Mouse (Mus musculus): ENCODE data around the gene Il13ra1.

The Il13ra1 gene

DNA sequence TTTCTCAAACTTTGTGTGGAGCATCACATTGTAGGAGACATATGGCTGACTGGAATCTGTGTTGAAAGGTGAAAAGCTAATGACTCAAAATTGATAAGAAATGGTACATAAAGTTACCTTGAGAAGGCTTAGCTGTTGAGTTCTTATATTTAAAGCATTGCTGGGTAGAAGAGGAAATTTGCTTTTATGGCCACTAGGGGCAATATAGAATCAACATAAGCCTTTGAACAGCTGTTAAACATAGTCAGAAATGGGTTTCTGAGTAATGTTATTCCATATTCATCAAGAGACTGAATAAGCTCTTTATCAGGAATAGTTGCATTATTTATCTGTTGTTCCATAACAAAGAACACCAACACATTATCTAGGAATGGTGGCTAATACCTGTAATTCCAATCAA, 38.2 kb downstream of the Il13ra1 start:
- no peak for TF ChIP-seq GATA4 (IDR thresholded peaks at IDR 0.05; ENCODE audit: insufficient replicate concordance, low read length)

DNA sequence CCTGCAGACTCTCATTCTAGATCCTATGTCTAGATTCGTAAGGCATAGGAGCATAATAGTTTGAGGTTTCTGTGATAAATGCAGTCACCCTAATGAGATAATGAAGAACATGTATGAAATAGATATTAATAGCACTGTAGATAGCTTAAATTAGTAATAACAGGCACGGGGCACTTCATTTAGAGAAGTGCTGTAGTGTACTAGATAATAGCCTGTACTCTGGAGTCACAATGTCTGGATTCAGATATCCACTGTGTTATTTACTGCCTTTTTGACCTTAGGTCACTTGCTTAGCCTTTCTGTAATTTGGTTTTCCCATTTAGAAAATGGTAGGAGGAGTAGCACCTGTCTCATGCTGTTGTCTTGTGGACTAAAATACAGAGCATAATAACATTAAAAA, 44.8 kb downstream of the Il13ra1 start:
- TF ChIP-seq GATA4 (IDR thresholded peaks at IDR 0.05; ENCODE audit: insufficient replicate concordance, low read length) = no peak

DNA sequence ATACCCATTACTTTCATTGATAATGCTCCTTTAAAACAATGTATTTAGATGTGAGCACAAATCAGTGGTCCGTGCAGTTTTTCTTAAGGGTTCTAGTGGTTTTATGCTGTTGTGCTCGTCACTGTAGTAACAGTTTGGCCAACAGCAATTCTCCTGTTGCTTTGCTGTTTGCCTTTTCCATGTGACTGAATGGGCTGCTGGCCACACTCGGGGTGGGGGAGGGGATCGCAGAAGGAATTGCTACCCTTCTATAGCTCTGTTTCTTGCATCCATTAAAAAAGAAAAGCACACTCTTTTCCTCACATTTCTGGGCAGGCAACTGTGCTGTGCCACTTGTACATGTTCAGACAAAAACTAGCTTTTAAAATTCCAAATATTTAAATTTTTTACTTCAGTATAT, 49.7 kb downstream of the Il13ra1 start:
- TF ChIP-seq GATA4 (IDR thresholded peaks at IDR 0.05; ENCODE audit: insufficient replicate concordance, low read length) = no peak

DNA sequence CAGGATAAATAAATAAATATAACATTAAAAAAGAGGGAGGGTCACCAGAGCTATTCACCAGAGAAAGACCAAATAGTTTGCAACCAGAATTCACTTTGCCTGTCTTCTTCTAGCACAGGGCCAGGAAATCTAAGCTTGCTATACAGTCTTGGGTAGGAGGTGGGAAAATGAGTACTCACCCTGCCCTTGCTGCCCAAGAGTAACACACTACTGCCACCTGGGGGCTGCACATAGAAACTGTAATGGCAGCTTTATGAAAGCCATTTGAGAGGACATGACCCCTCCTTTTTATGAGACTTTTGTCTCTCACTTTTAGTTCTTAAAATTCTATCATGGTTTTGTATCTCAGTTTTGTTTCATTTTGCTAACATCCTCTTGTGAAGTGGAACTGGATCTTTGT, 71.7 kb downstream of the Il13ra1 start:
- TF ChIP-seq GATA4 (IDR thresholded peaks at IDR 0.05; ENCODE audit: insufficient replicate concordance, low read length) = no peak

DNA sequence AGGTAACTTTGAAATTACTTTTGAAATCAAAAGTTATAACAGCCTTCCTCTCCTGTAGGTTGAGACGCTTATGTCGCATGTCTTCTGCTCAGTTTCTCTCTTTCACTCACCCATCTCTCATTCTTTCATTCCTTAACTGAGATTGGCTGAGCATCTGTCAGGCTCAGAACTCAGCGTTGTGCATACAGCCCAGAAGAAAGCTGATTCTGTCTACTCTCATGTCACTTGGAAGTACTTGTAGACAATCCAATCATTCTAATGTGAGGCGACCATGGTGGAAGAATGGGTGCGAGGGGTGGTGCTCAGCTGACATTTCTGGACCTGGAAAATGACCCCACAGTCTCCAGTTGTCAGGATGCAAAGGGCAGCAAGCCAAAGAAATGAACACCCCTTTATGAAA, 74.1 kb downstream of the Il13ra1 start:
- TF ChIP-seq GATA4 (IDR thresholded peaks at IDR 0.05; ENCODE audit: insufficient replicate concordance, low read length) = no peak

DNA sequence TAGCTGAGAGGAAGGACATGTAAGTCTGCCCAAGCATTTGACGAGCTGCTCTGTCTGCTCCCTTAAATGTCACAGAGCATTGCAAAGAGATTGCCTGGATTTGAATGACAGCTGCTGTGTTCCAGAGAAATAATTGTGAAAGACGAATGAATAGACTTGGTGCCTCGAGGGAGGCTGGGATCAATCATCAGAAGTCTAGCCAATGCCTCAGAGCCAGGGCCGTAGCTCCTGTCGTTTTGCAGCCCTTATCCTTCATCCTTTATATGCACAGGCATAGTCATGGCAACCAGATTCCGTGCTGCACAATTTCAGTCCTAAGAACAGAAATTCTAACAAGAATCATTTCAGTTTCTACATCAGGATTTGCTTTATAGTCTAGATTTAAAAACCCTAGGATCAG, 74.5 kb downstream of the Il13ra1 start:
- no peak for TF ChIP-seq GATA4 (IDR thresholded peaks at IDR 0.05; ENCODE audit: insufficient replicate concordance, low read length)

DNA sequence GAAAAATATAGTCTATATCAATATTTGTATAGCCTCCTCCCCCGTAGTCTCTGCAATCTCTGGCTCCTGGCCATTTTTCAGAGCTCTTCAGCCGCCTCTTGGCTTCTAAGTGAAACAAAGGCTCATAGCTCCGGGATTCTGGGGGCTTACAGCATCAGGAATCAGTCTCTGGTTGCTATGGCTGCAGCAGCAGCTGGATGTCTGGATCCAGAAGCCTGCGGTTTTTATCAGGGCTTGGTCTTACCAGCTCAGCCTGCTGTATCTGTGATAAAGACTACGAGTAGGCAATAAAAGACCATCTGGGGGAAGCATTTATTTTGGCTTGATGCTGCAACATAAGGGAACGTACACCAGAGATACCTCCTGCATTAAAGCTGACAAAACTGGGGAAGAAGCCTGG, 82.0 kb downstream of the Il13ra1 start:
- no peak for TF ChIP-seq GATA4 (IDR thresholded peaks at IDR 0.05; ENCODE audit: insufficient replicate concordance, low read length)

DNA sequence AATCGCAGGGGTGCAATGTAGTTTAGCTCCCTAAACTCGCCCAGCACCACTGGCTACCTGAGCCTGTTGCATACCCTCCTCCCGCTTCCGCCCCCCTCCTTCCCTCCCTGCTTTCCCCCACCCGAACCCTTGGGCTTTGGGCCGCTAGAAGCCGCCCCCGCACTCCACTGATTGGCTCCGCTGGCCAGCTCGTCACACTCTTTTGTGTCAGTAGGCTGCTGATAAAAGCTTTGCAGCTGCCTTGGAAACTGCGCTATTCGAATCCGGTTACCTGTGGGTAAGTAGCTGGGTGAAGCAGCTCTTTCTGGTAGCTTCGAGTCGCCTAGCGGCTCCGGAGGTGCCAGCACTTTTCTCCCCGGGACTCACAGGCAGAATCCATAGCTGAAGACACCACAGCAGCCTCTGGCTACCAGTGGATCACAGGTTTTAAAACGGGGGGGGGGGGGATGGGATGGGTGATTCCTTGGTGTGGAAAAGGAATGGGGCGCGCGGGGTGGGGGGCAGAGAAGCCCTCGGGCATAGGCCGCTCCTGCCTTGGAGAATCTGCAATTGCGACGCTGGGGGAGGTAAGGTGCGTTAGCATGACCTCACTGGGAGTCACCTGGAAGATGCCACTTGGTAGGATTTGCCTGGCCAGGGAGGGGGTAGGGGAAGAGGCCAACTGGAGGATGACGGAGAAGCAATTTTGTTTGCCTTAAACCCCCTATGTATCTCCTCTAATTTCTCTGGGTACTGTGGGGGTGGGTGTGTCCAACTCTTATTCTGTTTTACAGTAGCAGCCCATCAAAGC, 84.0 kb downstream of the Il13ra1 start, which contains the start of gene Zcchc12:
Zcchc12 (plus strand) TSS at position 169 of the 790 bp plus-strand sequence.
- TF ChIP-seq GATA4 (IDR thresholded peaks at IDR 0.05; ENCODE audit: insufficient replicate concordance, low read length) = no peak

DNA sequence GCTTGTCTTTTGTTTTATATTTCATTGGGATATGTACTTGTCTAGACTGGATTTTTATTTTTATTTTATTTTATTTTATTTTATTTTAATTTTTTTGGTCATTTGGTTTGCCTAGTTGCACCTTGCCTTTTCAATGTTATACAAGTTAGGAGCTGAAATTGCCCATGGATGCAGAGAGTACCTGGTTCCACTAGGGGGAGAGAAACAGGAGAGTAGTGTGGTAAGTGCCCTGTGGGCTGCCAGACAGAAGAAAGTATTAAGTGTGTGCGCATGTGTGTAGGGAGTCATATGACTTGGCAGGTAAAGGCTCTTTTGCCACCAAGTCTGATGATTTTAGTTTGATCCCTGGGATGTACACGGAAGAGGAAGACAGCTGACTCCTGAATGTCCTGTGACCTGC, 97.6 kb downstream of the Il13ra1 start:
- TF ChIP-seq GATA4 (IDR thresholded peaks at IDR 0.05; ENCODE audit: insufficient replicate concordance, low read length) = no peak

DNA sequence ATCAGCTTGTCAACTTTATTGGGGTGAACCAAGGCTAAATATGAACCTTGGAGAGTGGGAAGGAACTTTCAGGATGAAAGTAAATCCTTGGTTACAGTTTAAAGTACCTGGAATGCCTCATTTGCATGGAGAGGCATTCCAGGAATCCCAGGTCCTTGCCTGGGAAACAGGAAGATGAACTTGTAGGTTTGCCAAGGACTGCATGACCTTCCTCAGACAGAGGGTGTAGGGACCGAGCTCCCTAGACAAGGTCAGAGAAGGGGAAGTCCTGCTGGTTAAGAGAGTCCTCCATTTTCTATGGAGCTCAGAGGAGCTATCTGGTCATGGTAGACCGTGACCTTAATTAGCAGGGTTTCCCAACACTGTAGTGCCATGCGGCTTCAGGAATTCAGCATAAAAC, 99.3 kb downstream of the Il13ra1 start:
- TF ChIP-seq GATA4 (IDR thresholded peaks at IDR 0.05; ENCODE audit: insufficient replicate concordance, low read length) = no peak
